Mouse (Mus musculus) megakaryocyte, embryonic 14.5 days (primary cell): ENCODE measurements around the gene Bbox1.

ENCODE experiments used
- FLI1 ChIP-seq: IDR thresholded peaks from 2 replicates; pipeline ENCODE4 v1.6.1; 2012; ENCODE audit warnings: low read length, inconsistent platforms, mixed read lengths
- GATA1 ChIP-seq: IDR thresholded peaks from 3 replicates; pipeline ENCODE4 v1.6.1; 2012; ENCODE audit warnings: mixed read lengths, low read length, inconsistent platforms, borderline replicate concordance

DNA sequence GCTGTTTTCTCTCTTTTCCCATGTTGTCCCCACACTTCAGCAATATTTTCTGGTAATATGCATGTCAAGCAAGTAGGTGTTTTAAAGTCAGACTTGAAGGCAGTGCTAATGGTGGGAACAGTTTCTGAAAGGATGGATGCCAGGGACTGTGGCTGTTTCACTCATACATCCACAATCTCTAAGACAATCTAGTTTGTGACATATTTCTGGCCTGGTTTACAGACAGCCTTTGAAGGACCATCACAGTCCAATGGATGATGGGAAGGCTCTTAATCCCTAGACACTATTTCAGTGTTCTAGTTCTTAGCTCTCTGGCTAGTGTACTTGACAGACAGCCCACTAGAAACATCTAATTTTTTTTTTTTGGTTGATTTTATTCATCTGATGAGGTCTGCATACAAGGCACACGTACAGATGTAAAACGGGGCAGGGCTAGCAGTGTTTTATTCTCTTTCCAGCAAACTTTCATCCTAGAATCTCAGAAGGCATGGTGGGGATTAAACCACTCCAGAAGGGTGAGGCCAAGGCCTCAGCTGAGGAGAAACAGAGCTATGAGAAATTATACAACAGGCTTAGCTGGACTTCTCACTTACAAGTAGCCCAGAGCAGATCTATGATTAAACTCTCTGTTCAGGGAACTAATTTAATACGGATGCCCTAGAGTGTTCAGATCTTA is 28.4 kb downstream of the Bbox1 start:
- TF ChIP-seq FLI1 (no peak), GATA1 (no peak)
